8 mouse cellular contexts compared by ENCODE assay signal in the genomic region with DNA sequence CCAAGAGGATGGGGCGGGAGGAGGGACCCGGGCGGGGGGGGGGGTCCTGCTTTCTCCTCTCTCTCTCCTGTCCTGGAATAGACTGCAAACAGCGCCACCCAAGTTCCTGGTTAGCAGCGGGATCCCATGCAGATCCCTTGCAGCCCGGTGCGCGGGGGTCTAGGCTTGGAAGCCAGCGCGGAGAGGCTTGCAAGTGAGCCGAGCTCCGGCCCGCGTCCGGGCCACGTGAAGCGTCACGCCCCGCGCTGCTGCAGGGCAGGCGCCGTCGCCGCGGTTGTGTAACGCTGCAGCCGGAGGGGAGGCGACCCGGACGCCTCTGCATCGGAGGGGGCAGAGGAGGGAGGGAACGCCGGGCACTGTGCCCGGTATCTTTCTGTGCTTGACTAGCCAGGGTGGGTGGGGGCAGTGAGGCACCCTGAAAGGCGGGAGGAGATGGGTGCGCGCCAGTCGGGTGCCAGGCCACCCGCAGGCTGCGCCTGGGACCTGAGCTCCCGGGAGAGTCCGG. TPM values are rescaled to one million over a fixed set of nuclear protein-coding genes. Genes with fewer than 3 reads are reported as not detected.
DNase-seq lines count a peak whose midpoint lies in the region; ATAC-seq and TF ChIP-seq lines count a peak whose summit lies in the region.

No protein-coding gene starts in this region.

- TF ChIP-seq CTCF in liver, embryonic 14.5 days (IDR thresholded peaks at IDR 0.05; ENCODE audit: low read depth), result no peak

- no peaks in the 10 kb centered on the region for H3K36me3 ChIP-seq in forebrain, embryonic 11.5 days (ENCODE audit: control insufficient read depth, insufficient read depth, low read length)
- peaks cover under 1% of the 10 kb centered on the region; the same call in 1 of the 2 replicates for H3K36me3 ChIP-seq in heart, embryonic 15.5 days
- no peaks in the 10 kb centered on the region for H3K36me3 ChIP-seq in liver, embryonic 14.5 days (replicated peaks; ENCODE audit: control insufficient read depth, insufficient read depth, low read depth)
- H3K36me3 ChIP-seq in stomach, embryonic 14.5 days (ENCODE audit: control insufficient read depth, insufficient read depth, low read length), result no peaks in the 10 kb centered on the region

- H3K27ac ChIP-seq in forebrain, embryonic 11.5 days (ENCODE audit: low read depth, low read length), result peak overlapping the region; percentile 77
- H3K27ac ChIP-seq in heart, embryonic 15.5 days, result peak overlapping the region; percentile 97
- H3K27ac ChIP-seq in liver, embryonic 14.5 days, result peak overlapping the region; percentile 39
- peak overlapping the region; percentile 97 for H3K27ac ChIP-seq in stomach, embryonic 14.5 days (ENCODE audit: low read length)

- H3K27me3 ChIP-seq in forebrain, embryonic 11.5 days (ENCODE audit: control insufficient read depth, insufficient read depth, low read length), result peaks cover 4% of the 10 kb centered on the region; the same call in 1 of the 2 replicates
- no peaks in the 10 kb centered on the region for H3K27me3 ChIP-seq in heart, embryonic 15.5 days
- H3K27me3 ChIP-seq in liver, embryonic 14.5 days (ENCODE audit: control insufficient read depth, insufficient read depth, low read length), result peaks cover 41% of the 10 kb centered on the region
- no peaks in the 10 kb centered on the region for H3K27me3 ChIP-seq in stomach, embryonic 14.5 days (ENCODE audit: control insufficient read depth, insufficient read depth, low read length)

- peak; percentile 89 for DNase-seq in CD4-positive helper T cell, adult 2 months (ENCODE audit: low read depth, low spot score)
- peak; percentile 98 for DNase-seq in brain, adult 2 months (ENCODE audit: low read depth, low spot score)
- DNase-seq in forebrain, embryonic 11.5 days (ENCODE audit: low spot score), result peak; percentile 92
- DNase-seq in kidney, postnatal 25 days, result peak; percentile 97 to 99
- DNase-seq in liver, embryonic 14.5 days (ENCODE audit: low read depth in 3 of 3, low spot score in 3 of 3), result no peak
- DNase-seq in natural killer cell, adult 2 months (ENCODE audit: low spot score in 2 of 2), result peak; percentile 94

- TF ChIP-seq EP300 in liver, embryonic 14.5 days (IDR thresholded peaks at IDR 0.05; ENCODE audit: low read depth), result no peak

- peak overlapping the region; percentile 55 for H3K4me3 ChIP-seq in forebrain, embryonic 11.5 days (ENCODE audit: low read depth, low read length)
- H3K4me3 ChIP-seq in heart, embryonic 15.5 days, result peak overlapping the region; percentile 84
- peak overlapping the region; percentile 43 to 47 for H3K4me3 ChIP-seq in liver, embryonic 14.5 days (ENCODE audit: insufficient read depth in 1 of 2, low read depth in 2 of 2, low read length in 2 of 2)
- peak overlapping the region; percentile 38 for H3K4me3 ChIP-seq in stomach, embryonic 14.5 days (ENCODE audit: low read depth, low read length)

- ATAC-seq in forebrain, embryonic 11.5 days (replicated peaks; ENCODE audit: low FRiP score), result peak; percentile 78
- peak; percentile 79 for ATAC-seq in heart, embryonic 15.5 days (replicated peaks; ENCODE audit: insufficient number of reproducible peaks, insufficient read depth, low FRiP score, low read depth)
- peak; percentile 57 for ATAC-seq in liver, embryonic 14.5 days (ENCODE audit: insufficient read depth)
- ATAC-seq in stomach, embryonic 14.5 days (ENCODE audit: insufficient number of reproducible peaks, insufficient read depth, low FRiP score, low read depth), result peak; percentile 51

- H3K4me2 ChIP-seq in forebrain, embryonic 11.5 days (ENCODE audit: low read depth, low read length, severe bottlenecking), result peak overlapping the region; percentile 99
- peak overlapping the region; percentile 71 for H3K4me2 ChIP-seq in heart, embryonic 15.5 days
- H3K4me2 ChIP-seq in liver, embryonic 14.5 days (ENCODE audit: low read depth), result peak overlapping the region; percentile 60
- peak overlapping the region; percentile 82 for H3K4me2 ChIP-seq in stomach, embryonic 14.5 days (replicated peaks; ENCODE audit: low read depth, low read length)

- under 1% methylated on average over 34 of the region's 42 CpGs for WGBS in forebrain, embryonic 11.5 days
- WGBS in heart, embryonic 15.5 days, result under 1% methylated on average over 41 of the region's 42 CpGs
- under 1% methylated on average over 40 of the region's 42 CpGs for WGBS in liver, embryonic 14.5 days (ENCODE audit: insufficient replicate concordance)
- under 1% methylated on average over 31 of the region's 42 CpGs for WGBS in stomach, embryonic 14.5 days

- peak overlapping the region; percentile 72 for H3K9ac ChIP-seq in forebrain, embryonic 11.5 days (ENCODE audit: low read length)
- H3K9ac ChIP-seq in heart, embryonic 15.5 days, result peak overlapping the region; percentile 90
- H3K9ac ChIP-seq in liver, embryonic 14.5 days (replicated peaks), result peak overlapping the region; percentile 45
- H3K9ac ChIP-seq in stomach, embryonic 14.5 days (replicated peaks; ENCODE audit: low read depth, low read length), result peak overlapping the region; percentile 45

- H3K9me3 ChIP-seq in forebrain, embryonic 11.5 days (ENCODE audit: control insufficient read depth, low read length), result no peaks in the 10 kb centered on the region
- H3K9me3 ChIP-seq in heart, embryonic 15.5 days (replicated peaks), result no peaks in the 10 kb centered on the region
- H3K9me3 ChIP-seq in liver, embryonic 14.5 days (ENCODE audit: control insufficient read depth, low read length), result no peaks in the 10 kb centered on the region
- H3K9me3 ChIP-seq in stomach, embryonic 14.5 days (ENCODE audit: control insufficient read depth, low read depth, low read length), result no peaks in the 10 kb centered on the region

- peaks cover 11% of the 10 kb centered on the region; the same call in 1 of the 2 replicates for H3K4me1 ChIP-seq in forebrain, embryonic 11.5 days (replicated peaks; ENCODE audit: control insufficient read depth, insufficient read depth, low read length)
- peaks cover 27% of the 10 kb centered on the region for H3K4me1 ChIP-seq in heart, embryonic 15.5 days (replicated peaks)
- peaks cover 0 to 3% of the 10 kb centered on the region in 2 experiments; a peak in 2 of 4 replicates for H3K4me1 ChIP-seq in liver, embryonic 14.5 days (replicated peaks; ENCODE audit: control insufficient read depth in 2 of 2, insufficient read depth in 2 of 2, low read length in 1 of 2)
- H3K4me1 ChIP-seq in stomach, embryonic 14.5 days (ENCODE audit: control insufficient read depth, insufficient read depth, low read length), result peaks cover 6% of the 10 kb centered on the region

RNA-seq across cellular contexts. Expression of a gene that starts 1.2 kb away (rescaled TPM):
- 5.7 and 6.9 TPM in 2 replicates for polyA plus RNA-seq in forebrain, embryonic 11.5 days (2014; fragmentation: Nextera tagmentation; extraction: Ambion mirVana)
- 25.1 and 25.9 TPM in 2 replicates for polyA plus RNA-seq in heart, embryonic 15.5 days (2015; fragmentation: Nextera tagmentation; extraction: Ambion mirVana)
- polyA plus RNA-seq in liver, embryonic 14.5 days (2012; rRNA removed), result 2.1 and 2.3 TPM in 2 replicates
- 5.2 and 5.3 TPM in 2 replicates for polyA plus RNA-seq in liver, embryonic 14.5 days (2014; fragmentation: Nextera tagmentation; extraction: Ambion mirVana)
- 19.8 and 25.1 TPM in 2 replicates for polyA plus RNA-seq in stomach, embryonic 14.5 days (2014; fragmentation: Nextera tagmentation; extraction: Ambion mirVana)

Comparison
In these comparisons a context has a peak if more than half of its experiments do, and no peak if none do; other contexts are left out.
1. DNase-seq: peak in CD4-positive helper T cell, adult 2 months (single experiment), brain, adult 2 months (single experiment), forebrain, embryonic 11.5 days (single experiment), kidney, postnatal 25 days (2 of 2) and natural killer cell, adult 2 months (2 of 2); none in liver, embryonic 14.5 days (0 of 3).
2. H3K27ac ChIP-seq: peak in every context shown above with its lines; median percentile 97 in heart, embryonic 15.5 days; 97 in stomach, embryonic 14.5 days; 77 in forebrain, embryonic 11.5 days; 39 in liver, embryonic 14.5 days.
3. Peak in every context shown above with its lines, with median percentiles within 50 percentile points of each other: ATAC-seq, H3K4me2 ChIP-seq, H3K4me3 ChIP-seq and H3K9ac ChIP-seq.